Mouse (Mus musculus): ENCODE measurements around the gene Kcnh1. TPM values are rescaled to one million over a fixed set of nuclear protein-coding genes. Genes with fewer than 3 reads are reported as not detected.

Gene Kcnh1
- polyA plus RNA-seq, 1 experiment = 0.14 TPM

DNA sequence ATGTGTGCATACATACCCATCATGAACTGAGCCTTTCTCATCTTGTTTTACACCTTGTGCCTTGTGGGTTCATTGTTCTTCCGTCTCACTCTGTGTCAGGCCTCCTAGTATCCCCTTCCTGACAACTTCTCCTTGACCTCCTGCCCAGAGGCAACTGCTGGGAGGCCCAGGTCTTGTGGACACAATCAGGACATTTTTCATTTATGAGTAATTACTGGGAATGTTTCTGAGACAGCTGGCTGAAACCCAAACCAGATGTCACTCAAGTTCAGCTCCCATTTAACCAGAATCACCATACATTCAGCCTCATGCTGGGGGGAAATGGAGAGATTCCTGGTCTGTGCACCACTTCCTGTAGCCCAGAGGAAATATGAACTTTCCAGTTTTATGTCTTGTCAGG, 263.9 kb downstream of the Kcnh1 start:
- Histone ChIP-seq H3K4me1 (ENCODE audit: control insufficient read depth, insufficient read depth, low read length) (no peaks in the 10 kb centered on the region), H3K27me3 (ENCODE audit: control insufficient read depth, insufficient read depth, low read length) (no peaks in the 10 kb centered on the region), H3K27ac (ENCODE audit: control insufficient read depth, insufficient read depth, low read depth, low read length) (no peak overlapping the region), H3K4me3 (ENCODE audit: control insufficient read depth, low read depth, low read length) (no peak overlapping the region), H3K36me3 (ENCODE audit: control insufficient read depth, insufficient read depth, low read length) (no peaks in the 10 kb centered on the region)
- TF ChIP-seq CTCF (IDR thresholded peaks at IDR 0.05; ENCODE audit: control insufficient read depth, insufficient read depth, insufficient replicate concordance, low read depth, low read length) (no peak), POLR2A (IDR thresholded peaks at IDR 0.05; ENCODE audit: control insufficient read depth, low read depth, low read length) (no peak)

DNA sequence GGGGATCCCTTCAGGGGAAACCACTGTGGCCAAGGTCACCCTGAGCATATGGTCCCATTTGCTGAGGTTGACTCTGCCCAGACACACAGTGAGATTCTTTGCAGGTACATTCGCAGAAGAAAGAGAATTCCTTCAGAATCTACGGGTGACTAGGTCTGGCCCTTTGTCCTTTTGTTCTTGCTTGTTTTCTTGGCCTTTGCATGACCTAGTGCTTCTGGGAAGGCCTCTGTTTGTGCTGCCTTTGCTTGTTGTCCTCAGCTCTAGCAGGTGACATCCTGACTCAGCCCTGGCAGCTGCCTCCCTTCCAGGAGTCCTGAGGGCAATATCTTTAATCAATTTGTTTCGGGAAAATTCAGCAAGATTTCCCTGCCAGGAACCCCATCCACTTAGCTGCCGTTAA, 264.4 kb downstream of the Kcnh1 start:
- H3K27ac ChIP-seq (ENCODE audit: control insufficient read depth, insufficient read depth, low read depth, low read length) = no peak overlapping the region
- TF ChIP-seq CTCF (IDR thresholded peaks at IDR 0.05; ENCODE audit: control insufficient read depth, insufficient read depth, insufficient replicate concordance, low read depth, low read length) (no peak), POLR2A (IDR thresholded peaks at IDR 0.05; ENCODE audit: control insufficient read depth, low read depth, low read length) (no peak)
- no peaks in the 10 kb centered on the region for H3K36me3 ChIP-seq (ENCODE audit: control insufficient read depth, insufficient read depth, low read length)

DNA sequence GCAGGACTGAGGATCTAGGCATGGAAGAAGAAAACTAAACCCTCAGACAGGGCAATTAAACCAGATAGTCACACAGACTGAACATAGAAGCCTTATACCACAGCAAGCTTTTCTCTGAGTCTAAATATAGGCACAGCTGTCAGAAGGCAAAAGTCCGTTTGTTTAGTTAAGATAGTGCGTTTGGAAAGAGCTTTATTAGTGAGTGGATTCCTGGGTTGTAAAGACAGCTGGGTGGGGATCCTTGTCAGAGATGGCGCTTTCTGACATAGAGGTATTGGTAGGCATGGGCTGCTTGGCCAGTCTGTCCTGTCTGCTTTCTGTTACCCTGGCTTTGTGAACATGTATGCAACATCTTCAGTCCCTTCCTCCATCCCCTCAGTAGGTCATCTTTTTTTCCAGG, 266.5 kb downstream of the Kcnh1 start:
- H3K4me3 ChIP-seq (ENCODE audit: control insufficient read depth, low read depth, low read length) = no peak overlapping the region
- no peaks in the 10 kb centered on the region for H3K4me1 ChIP-seq (ENCODE audit: control insufficient read depth, insufficient read depth, low read length)
- no peaks in the 10 kb centered on the region for H3K27me3 ChIP-seq (ENCODE audit: control insufficient read depth, insufficient read depth, low read length)
- TF ChIP-seq CTCF (IDR thresholded peaks at IDR 0.05; ENCODE audit: control insufficient read depth, insufficient read depth, insufficient replicate concordance, low read depth, low read length) = no peak
- TF ChIP-seq POLR2A (IDR thresholded peaks at IDR 0.05; ENCODE audit: control insufficient read depth, low read depth, low read length) = no peak
- H3K27ac ChIP-seq (ENCODE audit: control insufficient read depth, insufficient read depth, low read depth, low read length) = no peak overlapping the region
- no peaks in the 10 kb centered on the region for H3K36me3 ChIP-seq (ENCODE audit: control insufficient read depth, insufficient read depth, low read length)

More for the DNA sequence above, 264.4 kb downstream of the Kcnh1 start:
- no peaks in the 10 kb centered on the region for H3K27me3 ChIP-seq (ENCODE audit: control insufficient read depth, insufficient read depth, low read length)
- H3K4me3 ChIP-seq (ENCODE audit: control insufficient read depth, low read depth, low read length) = no peak overlapping the region
- no peaks in the 10 kb centered on the region for H3K4me1 ChIP-seq (ENCODE audit: control insufficient read depth, insufficient read depth, low read length)

DNA sequence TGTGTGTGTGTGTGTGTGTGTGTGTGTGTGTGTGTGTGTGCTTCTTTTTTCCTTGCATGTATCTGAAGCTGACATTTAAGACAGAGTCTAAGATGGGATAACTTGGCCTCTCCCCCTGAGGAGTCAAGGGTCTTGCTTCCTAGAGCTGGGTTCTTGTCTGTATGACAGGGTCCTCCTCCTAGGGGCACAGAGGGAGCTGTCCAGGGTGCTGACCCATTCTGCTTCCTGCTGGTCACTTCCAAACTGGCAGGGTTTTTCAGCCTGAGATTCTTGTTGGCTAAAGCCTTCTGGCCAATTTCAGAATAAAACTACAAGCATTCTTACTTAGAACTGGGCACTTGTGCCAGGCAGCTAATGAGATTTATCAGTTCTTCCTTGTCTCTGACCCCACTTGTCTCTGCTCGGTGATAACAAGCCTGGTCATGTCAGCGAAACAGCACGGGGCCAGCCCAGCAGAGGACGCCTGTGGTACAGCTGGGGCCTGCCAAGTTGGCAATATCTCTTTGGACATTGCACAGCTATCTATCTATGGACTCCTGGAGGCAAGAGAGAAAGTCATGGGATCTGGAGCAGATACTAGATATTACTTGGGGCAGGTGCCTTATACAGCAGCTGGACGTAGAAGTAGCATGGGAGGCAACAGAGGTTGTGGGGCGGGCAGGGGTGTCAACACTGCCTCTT, 267.1 kb downstream of the Kcnh1 start:
- no peak overlapping the region for H3K4me3 ChIP-seq (ENCODE audit: control insufficient read depth, low read depth, low read length)
- H3K27me3 ChIP-seq (ENCODE audit: control insufficient read depth, insufficient read depth, low read length) = no peaks in the 10 kb centered on the region
- no peaks in the 10 kb centered on the region for H3K4me1 ChIP-seq (ENCODE audit: control insufficient read depth, insufficient read depth, low read length)
- H3K36me3 ChIP-seq (ENCODE audit: control insufficient read depth, insufficient read depth, low read length) = no peaks in the 10 kb centered on the region
- TF ChIP-seq CTCF (IDR thresholded peaks at IDR 0.05; ENCODE audit: control insufficient read depth, insufficient read depth, insufficient replicate concordance, low read depth, low read length) (no peak), POLR2A (IDR thresholded peaks at IDR 0.05; ENCODE audit: control insufficient read depth, low read depth, low read length) (no peak)
- H3K27ac ChIP-seq (ENCODE audit: control insufficient read depth, insufficient read depth, low read depth, low read length) = no peak overlapping the region

DNA sequence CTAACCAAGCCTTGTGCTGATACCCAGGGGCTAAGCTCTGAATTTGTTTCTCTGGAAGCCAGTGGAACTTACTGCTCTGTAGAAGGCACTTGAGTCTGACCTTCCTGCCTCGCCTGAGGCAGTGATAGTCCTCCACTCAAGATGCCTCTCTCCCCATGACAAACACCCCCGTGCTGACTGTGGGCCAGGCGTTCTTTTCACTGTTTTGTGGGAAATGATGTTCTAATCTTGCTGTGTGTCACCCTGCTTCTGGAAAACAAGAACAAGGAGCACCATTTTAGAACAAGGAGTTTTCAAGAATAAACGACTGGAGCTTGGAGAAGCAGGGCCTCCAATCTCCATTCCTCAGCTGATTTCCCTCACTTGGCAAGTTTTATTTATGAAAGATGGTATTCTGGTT, 273.2 kb downstream of the Kcnh1 start:
- no peak for TF ChIP-seq POLR2A (IDR thresholded peaks at IDR 0.05; ENCODE audit: control insufficient read depth, low read depth, low read length)
- TF ChIP-seq CTCF (IDR thresholded peaks at IDR 0.05; ENCODE audit: control insufficient read depth, insufficient read depth, insufficient replicate concordance, low read depth, low read length) = no peak

DNA sequence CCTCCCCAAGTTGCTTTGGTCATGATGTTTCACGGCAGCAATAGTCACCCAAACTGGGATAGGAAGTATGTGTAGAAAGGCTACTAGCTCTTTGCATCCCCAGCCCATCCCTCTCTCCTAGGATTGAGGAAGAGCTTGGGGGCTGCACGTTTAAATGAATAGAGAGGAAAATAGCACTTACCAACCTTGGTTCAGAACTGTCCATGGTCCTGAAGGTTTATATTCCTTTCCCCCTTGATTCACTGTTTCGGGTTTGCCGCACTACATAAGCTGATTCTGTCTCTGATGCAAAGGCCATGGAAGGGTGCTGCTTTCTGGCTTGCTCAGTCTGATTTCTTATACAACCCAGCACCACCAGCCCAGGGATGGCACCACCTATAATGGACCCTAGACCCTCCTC, 281.8 kb downstream of the Kcnh1 start:
- Histone ChIP-seq H3K27me3 (ENCODE audit: control insufficient read depth, insufficient read depth, low read length) (no peaks in the 10 kb centered on the region), H3K36me3 (ENCODE audit: control insufficient read depth, insufficient read depth, low read length) (no peaks in the 10 kb centered on the region), H3K4me3 (ENCODE audit: control insufficient read depth, low read depth, low read length) (no peak overlapping the region), H3K27ac (ENCODE audit: control insufficient read depth, insufficient read depth, low read depth, low read length) (no peak overlapping the region), H3K4me1 (ENCODE audit: control insufficient read depth, insufficient read depth, low read length) (no peaks in the 10 kb centered on the region; the same call in 1 of the 2 replicates)
- TF ChIP-seq CTCF (IDR thresholded peaks at IDR 0.05; ENCODE audit: control insufficient read depth, insufficient read depth, insufficient replicate concordance, low read depth, low read length) (no peak), POLR2A (IDR thresholded peaks at IDR 0.05; ENCODE audit: control insufficient read depth, low read depth, low read length) (no peak)

More for the DNA sequence above, 273.2 kb downstream of the Kcnh1 start:
- Histone ChIP-seq H3K27me3 (ENCODE audit: control insufficient read depth, insufficient read depth, low read length) (no peaks in the 10 kb centered on the region), H3K36me3 (ENCODE audit: control insufficient read depth, insufficient read depth, low read length) (no peaks in the 10 kb centered on the region), H3K4me1 (ENCODE audit: control insufficient read depth, insufficient read depth, low read length) (no peaks in the 10 kb centered on the region), H3K27ac (ENCODE audit: control insufficient read depth, insufficient read depth, low read depth, low read length) (no peak overlapping the region), H3K4me3 (ENCODE audit: control insufficient read depth, low read depth, low read length) (no peak overlapping the region)

DNA sequence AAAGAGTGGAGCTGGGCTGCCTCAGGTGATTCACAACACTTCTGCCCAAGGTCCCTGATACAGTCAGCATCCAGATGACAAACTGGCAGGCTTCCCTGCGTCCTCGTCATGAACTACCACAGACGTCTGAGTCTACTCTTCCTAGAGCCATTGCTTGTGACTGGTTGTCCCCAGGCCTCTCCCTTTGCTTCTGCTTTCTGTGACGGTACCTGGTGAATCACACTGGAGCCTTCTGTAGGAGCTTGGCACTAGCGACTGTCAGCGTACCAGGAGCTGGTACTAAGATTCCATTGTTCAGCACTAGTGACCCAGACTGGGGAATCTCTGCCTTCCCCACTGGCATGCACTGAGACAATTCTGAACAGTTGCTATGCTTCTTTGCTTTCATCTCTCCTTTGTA, 282.6 kb downstream of the Kcnh1 start:
- Histone ChIP-seq H3K36me3 (ENCODE audit: control insufficient read depth, insufficient read depth, low read length) (no peaks in the 10 kb centered on the region), H3K4me3 (ENCODE audit: control insufficient read depth, low read depth, low read length) (no peak overlapping the region), H3K27ac (ENCODE audit: control insufficient read depth, insufficient read depth, low read depth, low read length) (no peak overlapping the region), H3K4me1 (ENCODE audit: control insufficient read depth, insufficient read depth, low read length) (no peaks in the 10 kb centered on the region; the same call in 1 of the 2 replicates), H3K27me3 (ENCODE audit: control insufficient read depth, insufficient read depth, low read length) (no peaks in the 10 kb centered on the region)
- TF ChIP-seq POLR2A (IDR thresholded peaks at IDR 0.05; ENCODE audit: control insufficient read depth, low read depth, low read length) (no peak), CTCF (IDR thresholded peaks at IDR 0.05; ENCODE audit: control insufficient read depth, insufficient read depth, insufficient replicate concordance, low read depth, low read length) (no peak)

Measured in testis, adult 2 months (tissue).